27 mouse cellular contexts compared by ENCODE assay signal in genomic region chr14:56695495-56695894, GRCm38 (mm10).
"Had no signal": no experiment of that assay in that cellular context is flagged by ENCODE, and none has a peak within 500 bp of the region (broad histone marks: within the 10 kb centered on the region; RNA-seq: fewer than 3 reads in every experiment).

No protein-coding gene starts in this region.

- H3K27me3 ChIP-seq: embryonic facial prominence, embryonic 12.5 days; embryonic facial prominence, embryonic 13.5 days; embryonic facial prominence, embryonic 15.5 days; forebrain, embryonic 12.5 days; forebrain, embryonic 13.5 days; forebrain, embryonic 15.5 days; heart, embryonic 12.5 days had no signal

- H3K9me3 ChIP-seq: embryonic facial prominence, embryonic 10.5 days; embryonic facial prominence, embryonic 12.5 days; embryonic facial prominence, embryonic 13.5 days; embryonic facial prominence, embryonic 15.5 days; forebrain, embryonic 10.5 days; forebrain, embryonic 12.5 days; forebrain, embryonic 13.5 days; forebrain, embryonic 15.5 days; heart, embryonic 10.5 days; heart, embryonic 12.5 days had no signal

- H3K4me1 ChIP-seq: embryonic facial prominence, embryonic 10.5 days; embryonic facial prominence, embryonic 12.5 days; embryonic facial prominence, embryonic 13.5 days; embryonic facial prominence, embryonic 15.5 days; forebrain, embryonic 10.5 days; forebrain, embryonic 12.5 days; forebrain, embryonic 13.5 days; forebrain, embryonic 15.5 days; heart, embryonic 10.5 days; heart, embryonic 12.5 days had no signal

- H3K27ac ChIP-seq: embryonic facial prominence, embryonic 10.5 days; embryonic facial prominence, embryonic 12.5 days; embryonic facial prominence, embryonic 13.5 days; embryonic facial prominence, embryonic 15.5 days; forebrain, embryonic 10.5 days; forebrain, embryonic 12.5 days; forebrain, embryonic 13.5 days; forebrain, embryonic 15.5 days; heart, embryonic 10.5 days had no signal

- DNase-seq: cerebellum, adult 8-10 months; cerebellum, adult 9-10 months; cerebellum, adult 9-11 months; cerebellum, postnatal 10 days; cerebellum, postnatal 14 days; cerebellum, postnatal 25 days; cerebellum, postnatal 36 days; forebrain, postnatal 0 days; gastrocnemius, postnatal 10 days; gastrocnemius, postnatal 14 days; gastrocnemius, postnatal 25 days; gastrocnemius, postnatal 36 days; heart, adult 11 months had no signal

- H3K4me3 ChIP-seq: embryonic facial prominence, embryonic 10.5 days; embryonic facial prominence, embryonic 12.5 days; embryonic facial prominence, embryonic 13.5 days; embryonic facial prominence, embryonic 15.5 days; erythroblast, embryonic 14.5 days; forebrain, embryonic 10.5 days; forebrain, embryonic 12.5 days; forebrain, embryonic 13.5 days; forebrain, embryonic 15.5 days; heart, embryonic 10.5 days; heart, embryonic 12.5 days had no signal

- H3K4me2 ChIP-seq: embryonic facial prominence, embryonic 12.5 days; embryonic facial prominence, embryonic 13.5 days; embryonic facial prominence, embryonic 15.5 days; forebrain, embryonic 12.5 days; forebrain, embryonic 13.5 days; forebrain, embryonic 15.5 days; heart, embryonic 11.5 days; heart, embryonic 12.5 days had no signal

- H3K9ac ChIP-seq: embryonic facial prominence, embryonic 12.5 days; embryonic facial prominence, embryonic 13.5 days; embryonic facial prominence, embryonic 15.5 days; forebrain, embryonic 12.5 days; forebrain, embryonic 13.5 days; forebrain, embryonic 15.5 days; forebrain, postnatal 0 days; heart, embryonic 12.5 days had no signal

- ATAC-seq: forebrain, embryonic 13.5 days; forebrain, embryonic 14.5 days; forebrain, embryonic 15.5 days; forebrain, embryonic 16.5 days; forebrain, postnatal 0 days had no signal
